Mouse (Mus musculus): ENCODE measurements around the gene Icos. TPM values are rescaled to one million over a fixed set of nuclear protein-coding genes. Genes with fewer than 3 reads are reported as not detected.

Icos gene
- polyA plus RNA-seq, 1 experiment from 2014 or later = 0.10 TPM

DNA sequence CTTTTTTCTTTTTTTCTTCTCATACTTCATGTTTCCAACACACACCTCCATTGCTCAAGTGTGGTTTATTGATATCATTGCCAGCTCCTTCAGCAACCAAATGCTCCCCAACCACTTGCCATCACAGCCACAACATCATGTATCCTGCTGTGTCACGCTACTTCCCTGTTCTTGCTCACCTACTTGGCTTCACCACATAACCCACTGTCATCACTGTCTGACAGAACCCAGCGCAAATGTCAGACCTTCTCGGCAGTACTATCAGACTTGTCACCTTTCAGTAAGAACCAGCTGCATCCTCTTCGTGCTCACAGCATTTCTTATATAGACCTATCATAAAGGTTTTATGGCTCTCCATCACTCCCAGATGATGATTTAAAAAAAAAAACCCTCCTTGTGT lies 61.6 kb downstream of the Icos start:
- DNase-seq (ENCODE audit: low spot score) = no peak
- Histone ChIP-seq H3K9me3 (replicated peaks; ENCODE audit: control insufficient read depth, low read length) (no peaks in the 10 kb centered on the region), H3K4me2 (ENCODE audit: low read length) (no peak overlapping the region), H3K27ac (ENCODE audit: low read depth, low read length) (no peak overlapping the region), H3K4me1 (ENCODE audit: control insufficient read depth, insufficient read depth, low read length) (no peaks in the 10 kb centered on the region), H3K9ac (ENCODE audit: low read length) (no peak overlapping the region), H3K27me3 (replicated peaks; ENCODE audit: control insufficient read depth, insufficient read depth, low read length) (no peaks in the 10 kb centered on the region), H3K4me3 (ENCODE audit: low read depth, low read length) (no peak overlapping the region), H3K36me3 (ENCODE audit: control insufficient read depth, insufficient read depth, low read length) (no peaks in the 10 kb centered on the region)
- no peak for ATAC-seq
- WGBS = 94% methylated on average over 4 of the region's 4 CpGs

DNA sequence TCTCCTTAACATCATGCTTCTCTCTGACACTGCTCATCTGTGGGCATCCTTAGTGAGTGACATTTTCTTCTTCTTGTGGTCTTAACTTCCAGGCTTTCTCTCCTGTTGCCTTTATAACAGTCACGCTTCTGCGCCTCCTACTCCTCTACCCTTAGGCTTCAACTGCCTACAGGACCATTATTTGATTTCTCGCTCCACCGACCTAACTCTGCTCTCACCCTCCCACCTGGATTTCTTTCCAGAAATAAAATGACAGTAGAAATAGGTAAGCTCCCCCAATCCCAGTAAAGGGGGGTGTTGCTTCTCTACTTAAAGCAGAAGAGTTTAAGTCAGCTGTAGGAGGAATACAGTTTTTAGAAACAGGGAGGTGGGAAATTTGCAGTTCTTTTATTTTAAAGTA lies 62.7 kb downstream of the Icos start:
- H3K4me3 ChIP-seq (ENCODE audit: low read depth, low read length) = no peak overlapping the region
- no peak overlapping the region for H3K9ac ChIP-seq (ENCODE audit: low read length)
- 85% methylated on average over 4 of the region's 4 CpGs for WGBS
- no peaks in the 10 kb centered on the region for H3K36me3 ChIP-seq (ENCODE audit: control insufficient read depth, insufficient read depth, low read length)
- DNase-seq (ENCODE audit: low spot score) (no peak), ATAC-seq (no peak)
- no peaks in the 10 kb centered on the region for H3K9me3 ChIP-seq (replicated peaks; ENCODE audit: control insufficient read depth, low read length)
- no peaks in the 10 kb centered on the region for H3K4me1 ChIP-seq (ENCODE audit: control insufficient read depth, insufficient read depth, low read length)
- H3K4me2 ChIP-seq (ENCODE audit: low read length) = no peak overlapping the region
- no peaks in the 10 kb centered on the region for H3K27me3 ChIP-seq (replicated peaks; ENCODE audit: control insufficient read depth, insufficient read depth, low read length)
- H3K27ac ChIP-seq (ENCODE audit: low read depth, low read length) = no peak overlapping the region

DNA sequence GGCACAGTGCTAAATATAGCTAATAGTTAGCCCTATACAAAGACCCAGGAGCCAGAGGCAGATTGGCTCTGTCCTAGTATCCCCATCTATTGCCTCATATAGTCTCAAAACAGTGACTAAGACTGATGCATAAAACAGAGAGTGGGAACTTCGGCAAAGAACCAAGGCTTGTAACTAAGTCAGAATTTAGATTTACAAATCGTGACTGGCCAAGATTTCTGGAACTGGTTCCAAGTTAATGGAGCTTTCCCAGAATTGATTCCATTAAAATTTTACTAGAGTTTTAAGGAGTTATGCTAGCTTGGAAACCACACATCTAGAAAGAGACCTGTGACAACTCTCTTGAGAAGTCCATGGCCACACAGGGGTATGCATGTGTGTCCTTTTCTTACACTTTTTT lies 65.1 kb downstream of the Icos start:
- no peak for DNase-seq (ENCODE audit: low spot score)

DNA sequence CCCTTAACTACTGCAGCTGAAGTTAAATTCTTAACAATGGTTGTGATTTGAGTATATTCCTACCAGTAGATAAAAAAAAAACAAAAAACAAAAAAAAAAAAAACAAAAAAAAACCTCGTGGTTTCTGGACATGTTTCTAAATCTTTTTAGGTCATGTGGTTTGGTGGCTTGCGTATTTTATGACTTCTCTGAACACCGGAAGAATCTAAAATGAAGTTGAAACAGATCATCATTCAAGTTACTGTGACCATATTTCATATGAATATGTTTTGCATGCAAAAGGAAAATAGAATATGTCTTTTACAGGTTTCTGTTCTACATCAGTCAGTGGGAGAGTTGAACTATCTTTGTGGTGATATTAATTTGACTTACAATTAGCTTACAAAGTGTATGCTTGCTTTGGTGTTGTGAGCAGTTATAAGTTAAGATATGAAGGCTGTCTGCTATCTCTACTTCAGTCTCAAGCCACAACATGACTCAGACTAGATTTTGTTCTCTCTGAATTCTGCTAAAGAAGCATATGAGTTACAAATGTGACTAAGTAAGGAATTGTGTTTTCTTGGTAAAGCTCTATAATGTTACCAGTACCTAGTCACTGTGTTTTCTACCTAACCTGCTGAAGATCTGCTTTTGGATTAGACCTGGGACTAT lies 68.5 kb downstream of the Icos start:
- no peak for DNase-seq (ENCODE audit: low spot score)
- no peaks in the 10 kb centered on the region for H3K36me3 ChIP-seq (ENCODE audit: control insufficient read depth, insufficient read depth, low read length)
- 88% methylated on average over 3 of the region's 3 CpGs for WGBS

More for the DNA sequence above, 65.1 kb downstream of the Icos start:
- WGBS = 89% methylated on average over 2 of the region's 2 CpGs
- Histone ChIP-seq H3K4me2 (ENCODE audit: low read length) (no peak overlapping the region), H3K9ac (ENCODE audit: low read length) (no peak overlapping the region), H3K27ac (ENCODE audit: low read depth, low read length) (no peak overlapping the region), H3K36me3 (ENCODE audit: control insufficient read depth, insufficient read depth, low read length) (no peaks in the 10 kb centered on the region), H3K9me3 (replicated peaks; ENCODE audit: control insufficient read depth, low read length) (no peaks in the 10 kb centered on the region), H3K4me3 (ENCODE audit: low read depth, low read length) (no peak overlapping the region), H3K4me1 (ENCODE audit: control insufficient read depth, insufficient read depth, low read length) (no peaks in the 10 kb centered on the region), H3K27me3 (replicated peaks; ENCODE audit: control insufficient read depth, insufficient read depth, low read length) (no peaks in the 10 kb centered on the region)
- ATAC-seq = no peak

DNA sequence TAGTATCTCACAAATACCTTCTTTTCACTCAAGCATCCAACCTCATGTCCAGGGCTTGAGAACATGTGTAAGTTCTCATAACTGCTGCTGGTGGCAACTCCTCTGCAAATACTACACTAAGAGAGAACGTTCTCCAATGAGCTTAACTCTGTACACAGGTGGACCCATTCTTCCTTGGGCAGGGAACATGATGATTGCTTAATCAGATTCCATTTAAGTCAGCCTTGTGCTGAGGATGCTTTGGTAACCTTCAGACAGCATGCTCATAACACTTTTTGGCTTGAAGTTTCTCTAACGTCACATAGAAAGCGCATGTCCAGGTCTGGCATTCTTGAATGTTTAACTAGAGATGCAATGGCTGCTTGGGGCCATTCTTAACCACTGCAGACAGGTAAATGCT lies 69.6 kb downstream of the Icos start:
- no peaks in the 10 kb centered on the region for H3K9me3 ChIP-seq (replicated peaks; ENCODE audit: control insufficient read depth, low read length)

More for the DNA sequence above, 68.5 kb downstream of the Icos start:
- H3K9me3 ChIP-seq (replicated peaks; ENCODE audit: control insufficient read depth, low read length) = no peaks in the 10 kb centered on the region
- no peak overlapping the region for H3K4me3 ChIP-seq (ENCODE audit: low read depth, low read length)
- H3K4me1 ChIP-seq (ENCODE audit: control insufficient read depth, insufficient read depth, low read length) = no peaks in the 10 kb centered on the region
- ATAC-seq = no peak
- no peak overlapping the region for H3K4me2 ChIP-seq (ENCODE audit: low read length)
- no peaks in the 10 kb centered on the region for H3K27me3 ChIP-seq (replicated peaks; ENCODE audit: control insufficient read depth, insufficient read depth, low read length)
- no peak overlapping the region for H3K27ac ChIP-seq (ENCODE audit: low read depth, low read length)
- H3K9ac ChIP-seq (ENCODE audit: low read length) = no peak overlapping the region

More for the DNA sequence above, 69.6 kb downstream of the Icos start:
- H3K27me3 ChIP-seq (replicated peaks; ENCODE audit: control insufficient read depth, insufficient read depth, low read length) = no peaks in the 10 kb centered on the region
- no peak for ATAC-seq
- no peak for DNase-seq (ENCODE audit: low spot score)
- no peaks in the 10 kb centered on the region for H3K36me3 ChIP-seq (ENCODE audit: control insufficient read depth, insufficient read depth, low read length)
- H3K4me2 ChIP-seq (ENCODE audit: low read length) = no peak overlapping the region
- H3K9ac ChIP-seq (ENCODE audit: low read length) = no peak overlapping the region
- WGBS = 89% methylated on average over 3 of the region's 3 CpGs
- H3K4me1 ChIP-seq (ENCODE audit: control insufficient read depth, insufficient read depth, low read length) = no peaks in the 10 kb centered on the region
- no peak overlapping the region for H3K4me3 ChIP-seq (ENCODE audit: low read depth, low read length)
- no peak overlapping the region for H3K27ac ChIP-seq (ENCODE audit: low read depth, low read length)

Other genes with a start within 250 kb of the Icos start
- gene Ctla4, start 90.9 kb upstream of the Icos start, polyA plus RNA-seq (2014; fragmentation: Nextera tagmentation; extraction: Ambion mirVana) = not detected in 2 replicates